In the genomic region with DNA sequence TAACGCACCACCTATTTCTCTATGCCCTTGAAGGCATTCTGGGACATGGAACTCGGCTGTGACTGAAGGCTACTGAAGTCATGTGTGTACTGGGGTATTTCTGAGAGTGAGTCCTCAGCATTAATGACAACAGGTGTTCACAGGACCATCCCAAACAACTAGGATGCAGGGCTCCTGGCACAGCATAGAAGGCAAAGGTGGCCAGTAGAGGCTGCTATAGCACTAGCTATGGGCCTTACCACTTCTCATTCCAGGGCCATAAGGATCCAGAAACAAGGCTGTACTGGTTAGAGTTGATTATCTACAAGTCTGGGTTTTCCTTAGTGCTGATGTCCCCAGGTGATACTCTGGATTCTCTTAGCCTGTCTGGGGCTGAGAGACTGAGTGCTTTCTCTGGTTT, we compare ENCODE assay signal across 1 mouse cellular context.
TF ChIP-seq lines count a peak whose summit lies in the region.

No protein-coding gene starts in this region.

TF ChIP-seq in CH12.LX, 34 proteins besides CTCF, POLR2A, EP300 and RAD21:
- TF ChIP-seq PAX5 (IDR thresholded peaks at IDR 0.05; ENCODE audit: low read length) = no peak
- no peak for TF ChIP-seq MAZ (IDR thresholded peaks at IDR 0.05; ENCODE audit: low read depth, low read length)
- TF ChIP-seq JUND (conservative IDR thresholded peaks at IDR 0.05; ENCODE audit: low read depth, low read length) = no peak
- no peak for TF ChIP-seq JUN (IDR thresholded peaks at IDR 0.05; ENCODE audit: insufficient read depth, low read depth, low read length)
- no peak for TF ChIP-seq CHD2 (IDR thresholded peaks at IDR 0.05; ENCODE audit: low read length)
- TF ChIP-seq BHLHE40 (IDR thresholded peaks at IDR 0.05; ENCODE audit: low read depth, low read length) = no peak
- TF ChIP-seq ZMIZ1 (IDR thresholded peaks at IDR 0.05; ENCODE audit: low read depth, low read length) = no peak
TF ChIP-seq in CH12.LX: peak in this region for 0.
